Mouse (Mus musculus) G1E (cell line): Measurements from ENCODE around the gene Klk15. TPM values are rescaled to one million over a fixed set of nuclear protein-coding genes. Genes with fewer than 3 reads are reported as not detected.
"Not testable (repeated sequence)": the region's sequence is repeated elsewhere in the genome, so short reads cannot be mapped to it uniquely, and the experiment has no call there.

ENCODE experiments used
- ATAC-seq: 2 replicates; pipeline ENCODE4 v1.8.0; 2016; ENCODE audit warnings: mild to moderate bottlenecking; ENCODE audit not compliant: insufficient number of reproducible peaks, poor library complexity, low FRiP score, severe bottlenecking; ENCODE audit errors: extremely low read depth
- DNase-seq: peaks from one replicate; pipeline ENCODE4 v3.0.0; 2012; ENCODE audit warnings: low spot score
- H3K27me3 ChIP-seq: 2 replicates; pipeline ENCODE4 v1.6.1; 2012; ENCODE audit warnings: mild to moderate bottlenecking, low read length, inconsistent platforms; ENCODE audit not compliant: insufficient read depth
- H3K36me3 ChIP-seq: replicated peaks from 2 replicates; pipeline ENCODE3; 2012; ENCODE audit warnings: mild to moderate bottlenecking, inconsistent platforms
- H3K4me1 ChIP-seq: 2 replicates; pipeline ENCODE4 v1.6.1; 2012; ENCODE audit warnings: low read depth, low read length, inconsistent platforms, mixed read lengths; ENCODE audit not compliant: insufficient read depth
- H3K4me3 ChIP-seq: 2 replicates; pipeline ENCODE4 v1.5.1; 2012; ENCODE audit warnings: low read depth, mild to moderate bottlenecking, inconsistent platforms, low read length, moderate library complexity, mixed read lengths
- H3K9me3 ChIP-seq: replicated peaks from 2 replicates; pipeline ENCODE4 v1.6.1; 2012; ENCODE audit warnings: inconsistent platforms
- CTCF ChIP-seq: IDR thresholded peaks from 2 replicates; pipeline ENCODE4 v1.5.1; 2012; ENCODE audit warnings: low read depth, low read length, inconsistent platforms, mixed read lengths
- GATA1 ChIP-seq: IDR thresholded peaks from 2 replicates; pipeline ENCODE4 v1.6.1; 2012; ENCODE audit warnings: borderline replicate concordance, low read length, inconsistent platforms, mixed read lengths
- GATA2 ChIP-seq: IDR thresholded peaks from 2 replicates; pipeline ENCODE4 v1.6.1; 2012; ENCODE audit warnings: low read depth, low read length, inconsistent platforms, borderline replicate concordance
- POLR2AphosphoS5 ChIP-seq: IDR thresholded peaks from 2 replicates; pipeline ENCODE4 v1.6.1; 2012; ENCODE audit warnings: low read depth, low read length, inconsistent platforms; ENCODE audit not compliant: insufficient replicate concordance
- TAL1 ChIP-seq: conservative IDR thresholded peaks from 2 replicates; pipeline ENCODE4 v1.6.1; 2012; ENCODE audit warnings: low read depth, low read length, inconsistent platforms, mixed read lengths
- polyA plus RNA-seq: library from polyadenylated mRNA; stranded (reverse); fragments of >175 nt; gene quantifications from 2 replicates; pipeline ENCODE4 v1.2.3, GENCODE M21; 2012
- total RNA-seq, 2 experiments: library from RNA; stranded (forward) in 1 of 2; stranded (reverse) in 1 of 2; fragments of 200-1000 nt in 1 of 2; fragments of >200 nt in 1 of 2; fragmentation: Nextera tagmentation in 1 of 2; gene quantifications; 2 replicates each; pipeline ENCODE4 v1.2.3; 2014 to 2017

The Klk15 gene
- total and polyA plus RNA-seq, 3 experiments, result not detected

DNA sequence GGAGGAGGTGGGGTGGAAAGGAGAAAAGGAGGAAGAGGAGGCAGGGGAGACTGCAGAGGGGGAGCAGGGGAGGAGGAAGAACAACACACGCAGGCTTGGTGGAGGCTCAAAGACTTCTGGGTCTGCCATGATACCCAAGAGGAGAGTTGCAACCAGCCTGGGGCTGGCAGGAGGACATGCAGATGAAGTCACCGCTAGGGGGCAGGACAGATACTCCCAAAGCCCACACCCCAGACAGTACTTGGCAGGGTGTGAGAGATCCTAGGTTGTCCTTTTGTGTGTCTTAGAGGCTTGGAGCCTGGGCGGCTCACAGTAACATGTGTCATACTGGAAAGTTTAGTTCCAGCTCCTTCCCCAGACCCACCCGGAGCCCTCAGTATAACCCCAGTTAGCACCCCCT, 5.0 kb upstream of the Klk15 start:
- ATAC-seq (no peak), DNase-seq (no peak)
- Histone ChIP-seq H3K4me1 (no peaks in the 10 kb centered on the region), H3K4me3 (no peak overlapping the region), H3K27me3 (no peaks in the 10 kb centered on the region), H3K36me3 (no peaks in the 10 kb centered on the region), H3K9me3 (no peaks in the 10 kb centered on the region)
- TF ChIP-seq TAL1, result no peak
- no peak for TF ChIP-seq GATA2
- no peak for TF ChIP-seq GATA1
- TF ChIP-seq CTCF, result peak; percentile 28; the same call in 1 of the 2 replicates

DNA sequence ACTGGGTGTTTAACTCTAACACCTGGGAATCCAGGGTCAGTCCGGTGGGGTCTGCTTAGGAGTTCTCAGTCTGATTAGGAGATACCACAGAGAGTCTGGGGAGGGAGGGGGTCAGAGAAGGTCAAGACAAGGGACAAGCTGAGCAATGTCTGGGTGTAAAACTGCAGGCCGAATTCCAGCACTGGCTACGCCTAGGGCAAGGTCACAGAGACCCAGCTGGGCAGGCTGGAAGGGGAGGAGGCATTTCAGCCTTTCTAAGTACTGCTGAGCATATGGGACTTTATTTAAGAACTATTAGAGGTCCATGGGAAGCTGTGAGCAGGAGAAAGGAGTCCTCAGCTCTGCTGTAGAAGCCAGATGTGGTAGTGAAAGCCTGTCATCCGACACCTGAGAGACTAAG, 1.2 kb upstream of the Klk15 start:
- Histone ChIP-seq H3K27me3 (peaks cover 2% of the 10 kb centered on the region; the same call in 1 of the 2 replicates), H3K9me3 (no peaks in the 10 kb centered on the region), H3K4me1 (no peaks in the 10 kb centered on the region), H3K36me3 (no peaks in the 10 kb centered on the region), H3K4me3 (no peak overlapping the region)
- DNase-seq (no peak), ATAC-seq (no peak)
- TF ChIP-seq GATA2 (no peak), TAL1 (no peak)

DNA sequence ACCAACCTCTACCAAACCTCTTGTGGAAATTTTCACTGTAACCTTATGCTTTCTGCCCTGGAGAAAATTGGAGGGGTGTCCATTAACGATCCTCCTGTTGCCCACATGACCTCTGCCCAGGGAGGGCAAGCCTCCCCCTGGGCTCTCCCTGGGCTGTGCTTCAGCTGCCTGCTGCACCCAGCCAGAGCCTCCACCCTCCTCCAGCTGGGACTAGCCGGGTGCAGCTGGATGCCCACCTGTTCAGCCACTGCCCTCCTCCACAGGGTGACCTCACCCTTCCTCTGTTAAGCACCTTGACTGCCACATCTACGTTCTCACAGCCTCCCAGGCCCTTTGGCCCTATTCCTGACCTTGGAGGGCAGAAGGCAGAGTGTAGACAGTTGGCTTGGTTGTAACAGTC, 1.2 kb downstream of the Klk15 start:
- no peak for DNase-seq
- no peak for ATAC-seq
- Histone ChIP-seq H3K27me3 (peaks cover 2% of the 10 kb centered on the region; the same call in 1 of the 2 replicates), H3K36me3 (no peaks in the 10 kb centered on the region), H3K4me3 (no peak overlapping the region), H3K4me1 (no peaks in the 10 kb centered on the region), H3K9me3 (no peaks in the 10 kb centered on the region)
- no peak for TF ChIP-seq GATA2
- no peak for TF ChIP-seq CTCF
- no peak for TF ChIP-seq GATA1
- no peak for TF ChIP-seq POLR2AphosphoS5
- no peak for TF ChIP-seq TAL1

DNA sequence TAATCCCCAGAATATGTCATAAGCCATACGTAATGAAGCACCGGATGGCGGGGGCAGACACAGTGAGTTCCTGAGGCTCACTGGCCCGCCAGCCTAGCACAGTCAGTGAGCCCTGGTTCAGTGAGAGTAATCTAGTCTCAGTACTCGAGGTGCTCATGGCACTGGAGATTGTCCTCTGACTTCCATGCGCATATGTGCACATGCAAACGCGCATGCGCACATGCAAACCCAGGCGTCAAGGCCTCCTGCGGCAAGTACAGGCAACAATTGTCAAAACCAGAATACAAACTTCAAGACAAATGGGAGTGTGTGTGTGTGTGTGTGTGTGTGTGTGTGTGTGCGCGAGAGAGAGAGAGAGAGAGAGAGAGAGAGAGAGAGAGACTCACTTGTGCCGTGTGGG, 3.0 kb downstream of the Klk15 start:
- ATAC-seq (no peak), DNase-seq (no peak)
- Histone ChIP-seq H3K4me1 (no peaks in the 10 kb centered on the region), H3K4me3 (no peak overlapping the region), H3K36me3 (no peaks in the 10 kb centered on the region), H3K27me3 (peaks cover 2% of the 10 kb centered on the region; the same call in 1 of the 2 replicates), H3K9me3 (no peaks in the 10 kb centered on the region)
- no peak for TF ChIP-seq CTCF
- TF ChIP-seq GATA2, result no peak
- no peak for TF ChIP-seq POLR2AphosphoS5
- TF ChIP-seq TAL1, result no peak
- no peak for TF ChIP-seq GATA1

DNA sequence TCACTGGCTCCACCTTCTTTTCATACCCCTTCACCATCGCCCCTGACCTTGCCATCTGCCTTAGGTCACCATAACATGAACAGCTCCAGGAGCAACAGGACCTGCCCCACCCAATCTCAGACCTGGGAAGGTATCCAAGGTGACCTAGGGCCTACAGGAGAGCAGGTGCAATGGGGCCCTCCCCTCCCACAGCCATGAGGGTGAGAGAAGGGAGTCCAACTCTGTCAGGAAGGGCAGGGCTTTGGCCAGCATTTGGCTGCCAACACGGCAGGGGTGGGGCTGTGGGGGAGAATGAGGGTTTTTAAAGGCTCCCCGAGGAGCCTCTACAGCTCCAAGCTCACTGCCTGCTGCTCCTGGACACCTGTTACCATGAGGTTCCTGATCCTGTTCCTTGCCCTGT, 8.8 kb downstream of the Klk15 start:
- not testable (repeated sequence) for H3K4me3 ChIP-seq, H3K27me3 ChIP-seq, DNase-seq, H3K9me3 ChIP-seq, H3K4me1 ChIP-seq, ATAC-seq, H3K36me3 ChIP-seq

DNA sequence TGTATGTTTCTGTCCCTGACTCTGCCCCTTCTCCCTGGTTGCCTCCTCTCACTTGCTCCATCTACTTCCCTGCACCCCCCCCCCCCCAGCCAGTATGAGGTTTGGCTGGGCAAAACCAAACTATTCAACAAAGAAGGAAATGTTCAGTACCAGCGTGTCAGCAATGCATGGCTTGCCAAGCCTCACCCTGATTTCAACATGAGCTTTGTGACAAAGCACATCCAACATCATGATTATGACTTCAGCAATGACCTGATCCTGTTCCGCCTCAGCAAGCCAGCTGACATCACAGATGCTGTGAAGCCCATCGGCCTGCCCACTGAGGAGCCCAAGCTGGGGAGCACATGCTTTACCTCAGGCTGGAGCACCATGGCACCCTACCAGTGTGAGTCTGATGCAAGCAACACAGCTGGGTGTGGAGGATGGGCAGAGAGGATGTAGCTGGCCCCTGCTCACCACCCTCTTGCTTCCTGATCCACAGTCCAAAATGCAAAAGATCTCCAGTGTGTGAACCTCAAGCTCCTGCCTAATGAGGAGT, 11.3 kb downstream of the Klk15 start:
- TF ChIP-seq GATA2 (no peak), TAL1 (no peak), POLR2AphosphoS5 (no peak), CTCF (no peak), GATA1 (no peak)
- no peak for DNase-seq
- Histone ChIP-seq H3K9me3 (no peaks in the 10 kb centered on the region), H3K27me3 (no peaks in the 10 kb centered on the region), H3K4me3 (no peak overlapping the region), H3K4me1 (no peaks in the 10 kb centered on the region), H3K36me3 (no peaks in the 10 kb centered on the region)
- no peak for ATAC-seq

DNA sequence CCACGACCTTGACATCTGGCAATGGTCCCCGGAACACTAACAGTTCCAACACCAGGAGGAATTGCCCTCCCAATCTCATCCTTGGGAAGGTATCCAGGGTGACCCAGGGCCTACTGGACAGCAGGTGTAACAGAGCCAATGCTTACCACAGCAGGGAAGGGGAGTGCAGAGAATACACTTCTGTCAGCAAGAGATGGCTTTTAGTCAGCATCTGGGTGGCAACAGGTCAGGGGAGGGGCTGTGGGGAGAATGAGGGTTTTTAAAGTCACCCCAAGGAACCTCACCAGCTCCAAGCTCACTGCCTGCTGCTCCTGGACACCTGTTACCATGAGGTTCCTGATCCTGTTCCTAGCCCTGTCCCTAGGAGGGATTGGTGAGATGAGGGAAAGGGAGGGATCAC, 16.8 kb downstream of the Klk15 start, which contains the start of gene Klk1b8:
Klk1b8 (plus strand) TSS at position 301 of the 400 bp plus-strand sequence.
- DNase-seq, result no peak
- TF ChIP-seq TAL1, result no peak
- no peak for TF ChIP-seq POLR2AphosphoS5
- TF ChIP-seq CTCF, result no peak
- no peak for TF ChIP-seq GATA1
- no peak for TF ChIP-seq GATA2
- Histone ChIP-seq H3K36me3 (no peaks in the 10 kb centered on the region), H3K4me3 (no peak within 1 kb of the TSS), H3K4me1 (no peaks in the 10 kb centered on the region), H3K27me3 (no peaks in the 10 kb centered on the region), H3K9me3 (no peaks in the 10 kb centered on the region)
- no peak for ATAC-seq
